Mouse (Mus musculus) liver, embryonic 13.5 days (tissue): ENCODE measurements around the gene Rdh16f2. TPM values are rescaled to one million over a fixed set of nuclear protein-coding genes. Genes with fewer than 3 reads are reported as not detected.
"Not testable (repeated sequence)": the region's sequence is repeated elsewhere in the genome, so short reads cannot be mapped to it uniquely, and the experiment has no call there.

Source experiments
- ATAC-seq: fragments of 200-750 bp; cut with Nextera tagmentation; 2 replicates; pipeline ENCODE4 v1.8.0; 2017; ENCODE audit warnings: low read depth, mild to moderate bottlenecking, moderate number of reproducible peaks, moderate library complexity
- DNase-seq: peaks from one replicate; pipeline ENCODE4 v3.0.0; 2022
- H3K27ac ChIP-seq: fragments of 300-500 bp; sonication (generic); 2 replicates; pipeline ENCODE4 v1.5.1; 2015; ENCODE audit warnings: moderate library complexity, mild to moderate bottlenecking, inconsistent platforms
- H3K27me3 ChIP-seq: fragments of 300-500 bp; sonication (generic); 2 replicates; pipeline ENCODE4 v1.6.1; 2015; ENCODE audit warnings: mild to moderate bottlenecking, inconsistent platforms
- H3K36me3 ChIP-seq: fragments of 300-500 bp; sonication (generic); 2 replicates; pipeline ENCODE4 v1.6.1; 2015; ENCODE audit warnings: mild to moderate bottlenecking, inconsistent platforms
- H3K4me1 ChIP-seq: fragments of 300-500 bp; sonication (generic); replicated peaks from 2 replicates; pipeline ENCODE4 v1.6.1; 2015; ENCODE audit warnings: inconsistent platforms
- H3K4me2 ChIP-seq: fragments of 300-500 bp; sonication (generic); 2 replicates; pipeline ENCODE4 v1.6.1; 2015; ENCODE audit warnings: inconsistent platforms, mild to moderate bottlenecking, moderate library complexity
- H3K4me3 ChIP-seq: fragments of 300-500 bp; sonication (generic); replicated peaks from 2 replicates; pipeline ENCODE4 v1.5.1; 2015; ENCODE audit warnings: mild to moderate bottlenecking, inconsistent platforms
- H3K9ac ChIP-seq: fragments of 300-500 bp; sonication (generic); 2 replicates; pipeline ENCODE4 v1.6.1; 2015; ENCODE audit warnings: mild to moderate bottlenecking, inconsistent platforms
- H3K9me3 ChIP-seq: fragments of 300-500 bp; sonication (generic); replicated peaks from 2 replicates; pipeline ENCODE4 v1.6.1; 2016; ENCODE audit warnings: inconsistent platforms
- WGBS: fragments of 180-500 bp; shearing (Covaris S2); methylation state at CpG from one replicate; pipeline ENCODE4 v1.1.7; 2015; ENCODE audit not compliant: insufficient replicate concordance; 5-methylcytosine and 5-hydroxymethylcytosine counted together
- polyA plus RNA-seq: library from polyadenylated mRNA; unstranded; fragments of >200 nt; fragmentation: Nextera tagmentation; extraction: Ambion mirVana; gene quantifications from 2 replicates; pipeline ENCODE4 v1.2.1, GENCODE M21; 2015

Gene Rdh16f2
- polyA plus RNA-seq, 1 experiment from 2014 or later, result not detected

DNA sequence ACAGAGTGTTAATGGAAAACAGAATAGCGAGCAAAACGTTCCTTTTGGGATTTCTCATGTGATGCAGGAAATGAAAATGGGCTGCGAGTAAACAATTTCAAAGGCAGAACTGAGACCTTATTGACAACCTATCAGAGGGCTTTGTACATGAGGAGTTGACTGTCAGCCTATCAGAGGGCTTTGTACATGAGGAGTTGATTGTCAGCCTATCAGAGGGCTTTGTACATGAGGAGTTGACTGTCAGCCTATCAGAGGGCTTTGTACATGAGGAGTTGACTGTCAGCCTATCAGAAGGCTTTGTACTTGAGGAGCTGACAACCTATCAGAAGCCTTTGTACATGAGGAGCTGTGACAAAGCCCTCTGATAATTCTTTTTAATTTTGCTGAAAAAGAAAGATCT lies 50.9 kb downstream of the Rdh16f2 start:
- not testable (repeated sequence) for ATAC-seq, H3K9ac ChIP-seq, H3K36me3 ChIP-seq, H3K4me1 ChIP-seq, H3K9me3 ChIP-seq, H3K4me2 ChIP-seq, H3K27me3 ChIP-seq, DNase-seq, H3K27ac ChIP-seq, H3K4me3 ChIP-seq
- 61% methylated on average over 3 of the region's 3 CpGs for WGBS

DNA sequence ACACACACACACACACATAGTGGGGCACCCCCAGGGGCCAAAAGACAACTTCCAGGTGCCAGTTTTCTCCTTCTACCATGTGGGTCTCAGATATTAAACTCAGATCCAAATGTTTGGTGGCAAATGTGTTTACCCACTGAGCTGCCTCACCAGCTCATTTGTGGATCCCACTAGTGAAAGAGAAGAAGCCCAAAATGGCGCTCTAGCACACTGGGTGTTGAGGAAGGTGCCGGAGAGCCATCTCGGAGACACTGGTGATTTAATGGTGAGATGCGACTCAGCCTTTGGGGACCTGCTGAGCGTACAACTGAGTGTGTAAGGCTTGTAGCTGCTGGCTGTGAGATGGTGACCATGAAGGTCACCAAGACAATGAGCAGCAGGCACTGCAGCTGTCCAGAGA lies 51.4 kb downstream of the Rdh16f2 start:
- Histone ChIP-seq H3K9me3 (no peaks in the 10 kb centered on the region), H3K9ac (no peak overlapping the region), H3K4me1 (no peaks in the 10 kb centered on the region), H3K27ac (no peak overlapping the region), H3K4me2 (no peak overlapping the region), H3K27me3 (no peaks in the 10 kb centered on the region), H3K36me3 (no peaks in the 10 kb centered on the region), H3K4me3 (no peak overlapping the region)
- no peak for ATAC-seq
- DNase-seq, result no peak
- 79% methylated on average over 5 of the region's 5 CpGs for WGBS

DNA sequence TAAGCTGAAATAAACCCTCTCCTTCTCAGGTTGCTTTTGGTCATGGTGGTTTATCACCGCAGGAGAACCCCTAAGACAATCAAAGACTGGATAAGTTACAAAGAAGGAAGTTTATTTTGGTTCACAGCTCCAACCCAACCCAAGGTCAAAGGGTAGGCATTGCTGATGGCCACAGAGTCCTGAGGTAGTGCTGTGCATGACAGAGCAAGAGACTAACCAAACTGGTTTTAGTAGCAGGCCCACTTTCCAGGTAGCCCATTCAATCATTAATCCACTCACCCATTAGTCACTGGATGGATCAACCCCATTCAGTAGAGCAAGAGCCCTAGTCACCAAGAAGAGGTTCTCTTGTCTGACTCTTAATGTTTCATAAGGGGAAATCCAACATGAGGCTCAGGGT lies 56.0 kb downstream of the Rdh16f2 start:
- no peak overlapping the region for H3K27ac ChIP-seq
- no peaks in the 10 kb centered on the region for H3K27me3 ChIP-seq
- 67% methylated on average over 1 of the region's 1 CpGs for WGBS
- no peaks in the 10 kb centered on the region for H3K9me3 ChIP-seq
- H3K9ac ChIP-seq, result no peak overlapping the region
- ATAC-seq (no peak), DNase-seq (no peak)
- no peaks in the 10 kb centered on the region for H3K36me3 ChIP-seq
- H3K4me2 ChIP-seq, result no peak overlapping the region
- H3K4me3 ChIP-seq, result no peak overlapping the region
- H3K4me1 ChIP-seq, result no peaks in the 10 kb centered on the region

DNA sequence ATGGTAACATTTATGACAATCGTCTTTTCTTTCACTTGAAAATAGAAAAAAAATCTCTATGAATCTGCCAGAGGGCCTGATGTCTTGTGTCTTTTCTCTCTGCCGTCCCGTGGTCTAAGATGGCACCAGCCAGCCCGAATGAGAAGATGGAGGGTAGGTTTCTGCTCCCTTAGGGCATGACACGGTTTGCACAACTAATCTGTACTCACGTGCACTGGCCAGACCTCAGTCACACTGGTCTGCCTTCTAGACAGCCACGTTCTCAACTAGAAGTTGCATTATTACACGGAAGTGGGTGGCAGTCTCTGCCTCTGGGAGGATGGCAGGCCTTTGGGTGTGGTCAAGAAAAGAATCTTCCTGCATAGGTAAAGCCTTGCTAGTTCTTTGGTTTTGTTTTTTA lies 56.8 kb downstream of the Rdh16f2 start:
- H3K27me3 ChIP-seq, result no peaks in the 10 kb centered on the region
- H3K4me3 ChIP-seq, result no peak overlapping the region
- no peaks in the 10 kb centered on the region for H3K4me1 ChIP-seq
- no peaks in the 10 kb centered on the region for H3K9me3 ChIP-seq
- ATAC-seq (no peak), DNase-seq (no peak)
- H3K27ac ChIP-seq, result no peak overlapping the region
- no peaks in the 10 kb centered on the region for H3K36me3 ChIP-seq
- WGBS, result 69% methylated on average over 8 of the region's 8 CpGs
- H3K9ac ChIP-seq, result no peak overlapping the region
- H3K4me2 ChIP-seq, result no peak overlapping the region

DNA sequence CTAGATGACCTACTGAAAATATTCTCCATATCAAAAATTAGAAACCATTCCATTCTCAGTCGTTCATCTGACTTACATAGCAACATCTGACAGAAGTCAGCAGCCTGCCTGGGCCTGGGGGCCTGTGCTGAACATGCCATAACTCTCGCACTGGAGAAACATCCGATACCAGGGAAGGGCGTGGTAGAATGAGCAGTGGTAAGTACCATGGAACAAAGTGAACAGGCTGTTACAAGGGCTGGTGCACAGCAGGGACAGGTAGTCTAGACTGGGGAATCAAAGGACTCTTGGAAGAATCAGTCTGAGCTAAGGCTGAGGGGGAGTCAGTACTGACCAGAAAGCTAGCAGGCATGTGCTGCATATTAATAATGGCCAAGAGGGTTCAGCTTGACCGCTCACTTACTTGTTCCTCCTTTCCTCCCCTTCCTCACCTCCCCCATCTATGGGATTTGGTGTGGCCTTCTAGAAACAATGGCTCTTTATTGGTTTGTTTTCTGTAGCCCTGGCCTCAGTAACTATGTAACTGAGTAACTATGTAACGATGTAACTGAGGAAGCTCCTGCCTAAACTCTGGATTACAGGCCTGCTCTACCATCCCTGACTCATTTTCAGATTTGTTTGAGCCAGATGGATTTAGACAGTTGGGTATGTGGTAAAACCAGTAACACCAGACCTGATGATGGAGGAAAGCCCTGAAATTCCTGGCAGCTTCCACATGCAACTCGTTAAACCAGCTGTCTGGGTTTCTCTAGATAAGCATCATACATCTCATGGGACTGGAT lies 58.5 kb downstream of the Rdh16f2 start:
- Histone ChIP-seq H3K4me3 (no peak overlapping the region), H3K27ac (no peak overlapping the region), H3K4me1 (no peaks in the 10 kb centered on the region), H3K9ac (no peak overlapping the region), H3K27me3 (no peaks in the 10 kb centered on the region), H3K9me3 (no peaks in the 10 kb centered on the region), H3K36me3 (no peaks in the 10 kb centered on the region), H3K4me2 (no peak overlapping the region)
- WGBS, result 58% methylated on average over 7 of the region's 7 CpGs
- DNase-seq (no peak), ATAC-seq (no peak)

Other genes with a start within 250 kb of the Rdh16f2 start
- 15.1 and 16.9 TPM in 2 replicates for gene Lrp1, start 245.3 kb upstream of the Rdh16f2 start, polyA plus RNA-seq
- 12.3 and 15.5 TPM in 2 replicates for gene Stat6, start 223.5 kb upstream of the Rdh16f2 start, polyA plus RNA-seq
- 5.0 and 6.3 TPM in 2 replicates for gene Nemp1, start 199.6 kb upstream of the Rdh16f2 start, polyA plus RNA-seq
- 1.5 and 2.1 TPM in 2 replicates for gene Nab2, start 197.9 kb upstream of the Rdh16f2 start, polyA plus RNA-seq
- 0.17 TPM in 2 replicates for gene Myo1a, start 161.3 kb upstream of the Rdh16f2 start, polyA plus RNA-seq
- 11.4 and 14.2 TPM in 2 replicates for gene Tac2, start 142.0 kb upstream of the Rdh16f2 start, polyA plus RNA-seq
- gene Zbtb39, start 126.9 kb upstream of the Rdh16f2 start, polyA plus RNA-seq, result 0.75 and 0.94 TPM in 2 replicates
- gene Gpr182, start 114.7 kb upstream of the Rdh16f2 start, polyA plus RNA-seq, result 9.0 and 11.2 TPM in 2 replicates
- gene Rdh1, start 106.8 kb upstream of the Rdh16f2 start, polyA plus RNA-seq, result 0.17 and 0.28 TPM in 2 replicates
- gene Rdh16f1, start 106.7 kb upstream of the Rdh16f2 start, polyA plus RNA-seq, result 0.14 and 0.15 TPM in 2 replicates
- not detected in 2 replicates for gene Rdh9, start 90.1 kb upstream of the Rdh16f2 start, polyA plus RNA-seq
- 0.05 TPM in 1 of 2 replicates, not detected in the other for gene Rdh16, start 65.3 kb upstream of the Rdh16f2 start, polyA plus RNA-seq
- gene Rdh19, start 16.5 kb upstream of the Rdh16f2 start, polyA plus RNA-seq, result not detected in 2 replicates
- 0.47 and 0.70 TPM in 2 replicates for gene Rdh7, start 22.3 kb downstream of the Rdh16f2 start, polyA plus RNA-seq
- not detected in 2 replicates for gene Sdr9c7, start 32.0 kb downstream of the Rdh16f2 start, polyA plus RNA-seq
- not detected in 2 replicates for gene Hsd17b6, start 141.1 kb downstream of the Rdh16f2 start, polyA plus RNA-seq
- 87.0 and 99.1 TPM in 2 replicates for gene Prim1, start 148.7 kb downstream of the Rdh16f2 start, polyA plus RNA-seq
- 599 and 646 TPM in 2 replicates for gene Naca, start 169.1 kb downstream of the Rdh16f2 start, polyA plus RNA-seq
- 380 and 439 TPM in 2 replicates for gene Ptges3, start 192.5 kb downstream of the Rdh16f2 start, polyA plus RNA-seq
- 2,036 and 2,215 TPM in 2 replicates for gene Atp5b, start 216.8 kb downstream of the Rdh16f2 start, polyA plus RNA-seq
- gene Baz2a, start 225.1 kb downstream of the Rdh16f2 start, polyA plus RNA-seq, result 5.8 and 6.7 TPM in 2 replicates